Mouse (Mus musculus) 3134 (cell line): Measurements from ENCODE around the gene Slc2a4.
"Not testable (repeated sequence)": the region's sequence is repeated elsewhere in the genome, so short reads cannot be mapped to it uniquely, and the experiment has no call there.

Experiments
- DNase-seq: peaks from one replicate; pipeline ENCODE4 v3.0.0-alpha.2; 2011; ENCODE audit warnings: low spot score; ENCODE audit not compliant: insufficient read length; ENCODE audit errors: extremely low read depth

Slc2a4 gene

GRCm38 (mm10) chr11:69974907-69975306 lies 26.9 kb upstream of the Slc2a4 start:
- DNase-seq: no peak

DNA sequence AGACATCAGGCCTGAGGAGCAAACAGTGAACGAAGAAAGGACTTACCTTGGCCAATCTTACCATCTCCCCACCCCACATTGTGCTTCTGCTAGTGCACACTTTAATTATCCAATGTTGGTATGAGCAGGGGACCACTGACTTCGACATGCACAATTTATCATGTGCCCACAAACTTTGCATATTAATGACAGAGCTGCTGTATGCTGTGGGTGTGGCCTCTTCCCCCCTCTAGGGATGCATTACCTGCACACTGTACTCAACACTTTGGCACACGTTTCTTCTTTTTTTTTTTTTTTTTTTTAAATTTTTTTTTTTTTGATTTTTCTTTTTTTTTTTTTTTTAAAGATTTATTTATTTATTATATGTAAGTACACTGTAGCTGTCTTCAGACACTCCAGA lies 22.8 kb upstream of the Slc2a4 start:
- DNase-seq: no peak

DNA sequence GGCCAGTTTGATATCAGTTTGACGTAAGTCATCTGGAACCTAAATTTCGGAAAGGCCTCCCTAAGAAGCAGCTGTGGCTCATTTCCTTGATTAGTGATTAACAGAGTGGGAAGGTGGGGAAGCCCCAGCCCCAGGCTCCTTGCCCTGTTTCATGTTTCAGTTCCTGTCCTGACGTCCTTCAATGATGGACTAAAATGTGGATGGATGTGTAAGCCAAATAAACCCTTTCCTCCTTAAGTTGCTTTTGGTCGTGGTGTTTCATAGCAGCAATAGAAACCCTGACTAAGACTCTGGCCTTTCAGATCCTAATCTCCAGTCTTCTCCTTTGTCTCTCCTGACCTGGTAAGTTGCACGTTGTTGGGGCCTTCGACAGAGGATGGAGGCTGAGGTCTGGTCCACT lies 22.2 kb upstream of the Slc2a4 start:
- no peak for DNase-seq

GRCm38 (mm10) chr11:69968793-69969192 lies 20.8 kb upstream of the Slc2a4 start:
- no peak for DNase-seq

DNA sequence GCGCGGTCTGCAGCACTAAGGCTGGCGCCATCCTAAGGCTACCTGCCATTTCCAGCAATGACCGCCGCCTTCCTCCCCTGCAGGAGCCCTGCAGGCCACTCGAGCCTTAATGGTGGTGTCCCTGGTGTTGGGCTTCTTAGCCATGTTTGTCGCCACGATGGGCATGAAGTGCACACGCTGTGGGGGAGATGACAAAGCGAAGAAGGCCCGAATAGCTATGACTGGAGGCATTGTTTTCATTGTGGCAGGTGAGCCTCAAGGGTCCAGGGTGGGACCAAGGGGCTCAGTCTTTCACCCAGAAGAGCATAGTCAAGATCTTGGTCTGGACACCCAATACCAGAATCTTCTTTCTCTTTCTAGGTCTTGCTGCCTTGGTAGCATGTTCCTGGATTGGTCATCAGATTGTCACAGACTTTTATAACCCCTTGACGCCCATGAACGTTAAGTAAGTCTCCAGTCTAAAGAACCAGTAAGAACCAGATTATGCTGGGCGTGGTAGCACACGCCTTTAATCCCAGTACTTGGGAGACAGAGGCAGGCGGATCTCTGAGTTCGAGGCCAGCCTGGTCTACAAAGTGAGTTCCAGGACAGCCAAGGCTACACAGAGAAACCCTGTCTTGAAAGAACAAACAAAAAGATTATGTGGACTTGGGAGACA lies 19.0 kb upstream of the Slc2a4 start:
- no peak for DNase-seq

DNA sequence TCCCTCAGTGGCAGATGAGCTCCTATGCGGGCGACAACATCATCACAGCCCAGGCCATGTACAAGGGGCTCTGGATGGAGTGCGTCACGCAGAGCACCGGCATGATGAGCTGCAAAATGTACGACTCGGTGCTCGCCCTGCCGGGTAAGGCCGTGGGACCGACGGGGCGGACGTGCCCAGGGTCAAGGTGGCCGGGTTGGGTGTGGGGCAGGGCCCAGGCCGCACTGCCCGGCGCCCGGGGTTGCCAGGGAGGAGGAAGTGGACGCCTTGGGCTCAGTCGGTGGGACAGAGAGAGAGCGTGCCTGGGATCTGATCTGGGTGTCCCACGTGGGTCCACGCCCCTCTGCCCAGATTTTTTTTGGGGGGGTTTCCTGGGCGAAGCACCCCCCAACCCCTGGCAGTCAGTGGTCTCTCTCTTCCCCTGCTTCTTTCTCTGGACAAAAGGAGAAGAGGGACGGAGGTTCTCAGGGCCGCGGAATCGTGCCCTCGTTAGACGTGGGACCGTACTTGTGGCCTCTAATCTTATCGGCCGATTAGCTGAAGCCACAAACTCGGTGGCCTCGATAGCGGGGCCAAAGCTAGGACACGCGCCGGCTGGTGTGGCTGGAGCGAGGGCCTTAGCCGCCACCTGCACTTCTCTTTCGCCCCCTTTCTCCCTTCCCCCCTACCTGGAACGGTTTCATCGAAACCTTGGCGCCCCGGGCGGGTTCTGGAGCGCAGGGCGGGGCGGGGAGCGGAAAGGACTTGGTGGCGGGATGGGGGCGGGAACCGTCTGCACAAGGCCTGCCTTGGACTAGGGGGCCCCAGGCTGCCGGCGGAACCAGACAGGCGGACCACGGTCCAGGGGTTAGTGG lies 18.2 kb upstream of the Slc2a4 start:
- no peak for DNase-seq

- no peak for DNase-seq
These were observed 17.4 kb upstream of the Slc2a4 start for GRCm38 (mm10) chr11:69965271-69966005.

GRCm38 (mm10) chr11:69964650-69965270 lies 16.8 kb upstream of the Slc2a4 start, which contains the start of gene Cldn7:
Gene Cldn7, plus strand, starts transcription at chr11:69964779.
- no peak for DNase-seq

- no peak for DNase-seq
These were observed 13.9 kb upstream of the Slc2a4 start for GRCm38 (mm10) chr11:69961841-69962240.

GRCm38 (mm10) chr11:69960616-69961015 lies 12.6 kb upstream of the Slc2a4 start:
- DNase-seq: no peak

DNA sequence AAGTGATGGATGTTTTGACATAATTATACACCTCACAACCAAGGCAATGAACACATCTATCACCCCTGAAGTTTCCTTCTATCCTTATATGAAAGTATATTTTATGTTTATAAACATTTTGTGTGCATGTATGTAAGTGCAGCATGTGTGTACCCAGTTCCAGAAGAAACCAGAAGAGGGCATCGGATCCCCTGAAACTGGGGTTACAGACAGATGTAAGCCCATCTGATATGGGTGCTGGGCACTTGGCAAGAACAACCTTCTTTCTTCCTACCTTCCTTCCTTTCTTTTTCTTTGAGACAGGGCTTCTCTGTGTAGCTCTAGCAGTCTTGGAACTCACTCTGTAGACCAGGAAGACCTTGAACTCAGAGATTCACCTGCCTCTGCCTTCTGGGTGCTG lies 8.2 kb upstream of the Slc2a4 start:
- no peak for DNase-seq

GRCm38 (mm10) chr11:69955618-69956017 lies 7.6 kb upstream of the Slc2a4 start:
- not testable (repeated sequence) for DNase-seq

GRCm38 (mm10) chr11:69953267-69953915 lies 5.4 kb upstream of the Slc2a4 start:
- no peak for DNase-seq

DNA sequence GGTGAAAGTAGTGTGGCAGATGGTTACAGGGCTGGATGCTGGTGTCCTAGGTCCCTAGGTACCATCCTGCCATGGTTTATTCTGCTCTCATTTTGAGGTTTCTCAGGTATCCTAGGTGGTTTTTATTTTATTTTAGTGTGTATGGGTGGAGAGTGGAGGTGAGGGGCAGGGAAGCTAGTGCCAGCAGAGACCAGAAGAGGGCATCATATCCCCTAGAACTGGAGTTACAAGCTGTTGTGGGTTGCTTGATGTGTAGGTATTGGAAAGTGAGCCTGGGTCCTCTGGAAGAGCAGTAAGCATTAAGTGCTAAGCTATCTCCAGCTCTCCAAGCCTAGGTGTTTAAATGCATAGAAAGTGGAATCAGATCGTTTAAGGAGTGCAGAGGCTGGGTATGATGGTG lies 4.3 kb upstream of the Slc2a4 start:
- no peak for DNase-seq

DNA sequence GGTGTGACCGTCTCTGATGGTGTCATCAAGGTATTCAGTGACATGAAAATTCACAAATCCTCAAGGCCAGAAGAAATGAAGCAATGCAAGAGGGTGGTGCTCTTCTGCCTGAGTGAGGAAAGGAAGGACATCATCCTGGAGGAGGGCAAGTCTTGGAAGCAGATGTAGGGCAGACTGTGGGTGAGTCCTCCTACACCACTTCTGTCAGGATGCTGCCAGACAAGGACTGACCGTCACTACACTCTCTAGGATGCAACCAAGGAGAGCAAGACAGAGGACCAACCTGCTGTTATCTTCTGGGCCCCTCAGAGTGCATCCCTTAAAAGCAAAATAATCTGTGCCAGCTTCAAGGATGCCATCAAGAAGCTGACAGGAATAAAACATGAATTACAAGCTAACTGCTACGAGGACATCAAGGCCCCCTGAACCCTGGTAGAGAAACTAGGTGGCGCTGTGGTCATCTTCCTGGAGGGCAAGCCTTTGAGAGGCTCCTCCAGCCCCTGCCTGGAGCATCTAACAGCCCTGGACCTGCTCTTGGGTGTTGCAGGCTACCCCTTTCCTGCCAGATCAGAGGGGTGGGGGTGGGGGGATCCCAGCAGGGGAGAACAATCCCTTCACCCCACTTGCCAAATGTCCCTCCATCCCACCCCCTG lies 2.9 kb upstream of the Slc2a4 start:
- no peak for DNase-seq

- DNase-seq: peak; percentile 67
These were observed 769 bp upstream of the Slc2a4 start for GRCm38 (mm10) chr11:69948763-69949150.

DNA sequence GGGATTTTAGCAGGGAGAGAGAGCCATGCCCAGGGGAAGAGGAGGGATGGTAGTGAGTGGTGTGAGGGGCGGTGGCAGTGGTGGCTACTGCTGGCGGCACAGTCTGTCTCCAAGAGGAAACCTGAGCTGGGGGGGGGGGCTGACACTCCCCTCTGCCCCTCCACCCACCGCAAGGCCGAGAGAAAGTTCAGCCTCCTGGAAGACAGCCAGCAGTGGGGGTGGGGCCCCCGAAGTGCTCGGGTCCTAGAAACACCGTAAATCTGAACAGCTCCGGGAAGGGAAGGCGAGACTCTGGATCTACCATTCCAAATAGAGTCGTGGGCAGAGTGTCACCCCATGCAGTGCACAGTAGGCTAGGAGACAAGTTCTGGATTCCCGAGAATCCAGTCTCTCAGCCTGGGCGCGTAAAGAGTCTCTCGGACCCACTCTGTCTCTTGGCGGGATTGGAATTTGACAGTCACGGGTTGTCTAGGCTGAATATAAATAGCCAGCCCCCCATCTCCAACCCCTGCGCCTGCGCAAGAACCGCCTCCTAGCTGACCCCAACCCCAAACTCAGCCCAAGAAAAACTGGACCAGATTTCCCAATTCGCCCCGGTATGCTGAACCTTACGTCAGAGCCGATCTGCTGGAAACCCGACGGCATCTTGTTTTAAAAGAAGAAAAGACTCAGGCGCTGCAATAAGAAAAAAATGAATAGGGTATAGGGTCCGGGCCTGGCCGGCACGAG lies 487 bp downstream of the Slc2a4 start:
- DNase-seq: no peak

GRCm38 (mm10) chr11:69945997-69946891 lies 1.7 kb downstream of the Slc2a4 start:
- no peak for DNase-seq
